Mouse (Mus musculus) liver, embryonic 15.5 days (tissue): ENCODE results near the gene Pknox2. TPM values are rescaled to one million over a fixed set of nuclear protein-coding genes. Genes with fewer than 3 reads are reported as not detected.

Source experiments
- ATAC-seq: fragments of 200-750 bp; cut with Nextera tagmentation; 2 replicates; pipeline ENCODE4 v1.8.0; 2017; ENCODE audit warnings: moderate number of reproducible peaks, mild to moderate bottlenecking, moderate library complexity; ENCODE audit not compliant: insufficient read depth
- H3K27ac ChIP-seq: fragments of 300-500 bp; sonication (generic); replicated peaks from 2 replicates; pipeline ENCODE4 v1.5.1; 2015; ENCODE audit warnings: mild to moderate bottlenecking, inconsistent platforms
- H3K27me3 ChIP-seq: fragments of 300-500 bp; sonication (generic); 2 replicates; pipeline ENCODE4 v1.6.1; 2015; ENCODE audit warnings: mild to moderate bottlenecking, inconsistent platforms
- H3K36me3 ChIP-seq: fragments of 300-500 bp; sonication (generic); replicated peaks from 2 replicates; pipeline ENCODE4 v1.6.1; 2015; ENCODE audit warnings: moderate library complexity, mild to moderate bottlenecking, inconsistent platforms
- H3K4me1 ChIP-seq: fragments of 300-500 bp; sonication (generic); replicated peaks from 2 replicates; pipeline ENCODE4 v1.6.1; 2015; ENCODE audit warnings: inconsistent platforms
- H3K4me2 ChIP-seq: fragments of 300-500 bp; sonication (generic); 2 replicates; pipeline ENCODE4 v1.6.1; 2015; ENCODE audit warnings: moderate library complexity, mild to moderate bottlenecking, inconsistent platforms
- H3K4me3 ChIP-seq: fragments of 300-500 bp; sonication (generic); replicated peaks from 2 replicates; pipeline ENCODE4 v1.5.1; 2015; ENCODE audit warnings: mild to moderate bottlenecking, inconsistent platforms
- H3K9ac ChIP-seq: fragments of 300-500 bp; sonication (generic); 2 replicates; pipeline ENCODE4 v1.6.1; 2015; ENCODE audit warnings: moderate library complexity, mild to moderate bottlenecking, inconsistent platforms
- H3K9me3 ChIP-seq: fragments of 300-500 bp; sonication (generic); replicated peaks from 2 replicates; pipeline ENCODE4 v1.6.1; 2016; ENCODE audit warnings: inconsistent platforms
- WGBS: fragments of 180-500 bp; shearing (Covaris S2); methylation state at CpG from one replicate; pipeline ENCODE4 v1.1.7; 2015; ENCODE audit warnings: mixed read lengths; ENCODE audit not compliant: insufficient replicate concordance; 5-methylcytosine and 5-hydroxymethylcytosine counted together
- polyA plus RNA-seq: library from polyadenylated mRNA; unstranded; fragments of >200 nt; fragmentation: Nextera tagmentation; extraction: Ambion mirVana; gene quantifications from 2 replicates; pipeline ENCODE4 v1.2.1, GENCODE M21; 2015

Gene Pknox2
- polyA plus RNA-seq, 1 experiment from 2014 or later, result 0.44 TPM

GRCm38 (mm10) chr9:37018154-37018553 lies 129.1 kb downstream of the Pknox2 start:
- Histone ChIP-seq H3K36me3 (no peaks in the 10 kb centered on the region), H3K4me1 (no peaks in the 10 kb centered on the region), H3K27me3 (no peaks in the 10 kb centered on the region), H3K4me3 (no peak overlapping the region), H3K27ac (no peak overlapping the region), H3K4me2 (no peak overlapping the region), H3K9me3 (no peaks in the 10 kb centered on the region), H3K9ac (no peak overlapping the region)
- WGBS, result 65% methylated on average over 1 of the region's 1 CpGs
- no peak for ATAC-seq

- 60% methylated on average over 7 of the region's 7 CpGs for WGBS
- no peak overlapping the region for H3K9ac ChIP-seq
- H3K4me3 ChIP-seq, result no peak overlapping the region
- ATAC-seq, result no peak
- no peaks in the 10 kb centered on the region for H3K36me3 ChIP-seq
- no peaks in the 10 kb centered on the region for H3K4me1 ChIP-seq
- no peaks in the 10 kb centered on the region for H3K9me3 ChIP-seq
- H3K27ac ChIP-seq, result no peak overlapping the region
- no peaks in the 10 kb centered on the region for H3K27me3 ChIP-seq
- no peak overlapping the region for H3K4me2 ChIP-seq
These were observed 130.0 kb downstream of the Pknox2 start for GRCm38 (mm10) chr9:37017169-37017568.

DNA sequence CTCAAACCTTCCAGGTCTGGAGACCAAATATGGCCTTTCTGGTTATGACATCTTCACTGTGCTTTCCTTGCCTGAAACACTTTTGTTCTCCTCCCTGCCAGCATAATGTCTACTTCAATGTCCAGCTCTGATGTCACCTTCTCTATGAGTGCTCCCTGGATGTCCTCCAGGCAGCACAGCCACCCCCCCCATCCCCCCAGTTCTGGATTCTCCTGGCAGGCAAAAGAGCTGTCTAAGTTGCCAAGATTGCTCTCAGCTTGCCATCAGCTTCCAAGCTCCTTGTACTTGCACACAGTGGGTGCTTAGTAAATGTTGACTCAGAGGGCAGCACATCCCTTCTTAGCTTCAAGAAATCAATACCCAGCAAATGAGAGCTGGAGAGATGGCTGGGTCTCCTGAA lies 131.0 kb downstream of the Pknox2 start:
- no peak overlapping the region for H3K27ac ChIP-seq
- no peaks in the 10 kb centered on the region for H3K4me1 ChIP-seq
- H3K27me3 ChIP-seq, result no peaks in the 10 kb centered on the region
- H3K4me3 ChIP-seq, result no peak overlapping the region
- no peak for ATAC-seq
- no peak overlapping the region for H3K9ac ChIP-seq
- H3K36me3 ChIP-seq, result no peaks in the 10 kb centered on the region
- no peak overlapping the region for H3K4me2 ChIP-seq
- no peaks in the 10 kb centered on the region for H3K9me3 ChIP-seq

DNA sequence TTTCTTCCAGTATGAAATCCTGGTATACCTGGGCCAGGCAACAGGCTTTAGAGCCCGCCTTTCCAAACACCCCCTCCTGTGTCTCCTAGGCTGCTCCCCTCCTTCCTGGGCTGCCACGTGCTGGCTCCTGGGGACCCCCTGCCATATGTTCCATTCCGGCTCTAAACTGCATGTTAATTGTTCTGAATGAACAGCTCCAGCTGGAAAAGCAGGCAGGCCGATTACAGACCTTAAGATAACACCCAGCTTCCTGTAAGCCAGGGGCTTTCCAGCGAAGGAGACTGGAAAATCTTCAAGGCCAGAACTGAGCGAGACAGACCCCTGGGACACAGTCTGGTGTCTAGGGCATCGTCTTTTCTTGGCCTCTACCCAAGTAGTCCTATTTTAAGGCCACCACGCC lies 133.6 kb downstream of the Pknox2 start:
- WGBS, result 31% methylated on average over 8 of the region's 8 CpGs
- no peak for ATAC-seq
- Histone ChIP-seq H3K4me1 (no peaks in the 10 kb centered on the region), H3K4me3 (no peak overlapping the region), H3K9me3 (no peaks in the 10 kb centered on the region), H3K4me2 (no peak overlapping the region), H3K27ac (no peak overlapping the region), H3K36me3 (no peaks in the 10 kb centered on the region), H3K9ac (no peak overlapping the region), H3K27me3 (no peaks in the 10 kb centered on the region)

DNA sequence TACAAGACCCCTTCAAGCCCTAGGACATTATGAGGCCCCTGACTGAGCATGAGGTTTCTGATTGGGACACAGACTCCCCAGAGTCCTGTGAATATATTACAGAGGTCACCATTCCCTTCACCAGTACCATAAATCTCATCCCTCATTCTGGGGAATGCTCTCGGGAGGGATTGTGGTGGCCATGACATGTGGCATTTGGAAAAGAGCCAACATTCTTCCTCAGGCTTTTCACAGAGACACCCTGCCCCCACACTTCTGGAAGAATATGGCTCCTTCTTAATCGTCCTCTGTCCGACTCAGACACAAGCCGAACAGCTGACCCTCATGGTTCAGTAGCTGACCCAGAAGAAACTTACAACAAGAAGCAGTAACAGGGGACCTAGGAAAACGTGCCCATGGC lies 139.1 kb downstream of the Pknox2 start:
- no peaks in the 10 kb centered on the region for H3K9me3 ChIP-seq
- no peaks in the 10 kb centered on the region for H3K27me3 ChIP-seq
- no peak overlapping the region for H3K9ac ChIP-seq
- H3K4me1 ChIP-seq, result no peaks in the 10 kb centered on the region
- no peak overlapping the region for H3K27ac ChIP-seq
- no peak overlapping the region for H3K4me3 ChIP-seq
- WGBS, result 40% methylated on average over 5 of the region's 5 CpGs
- no peaks in the 10 kb centered on the region for H3K36me3 ChIP-seq
- ATAC-seq, result no peak
- H3K4me2 ChIP-seq, result no peak overlapping the region

- ATAC-seq, result no peak
- no peak overlapping the region for H3K4me2 ChIP-seq
- no peak overlapping the region for H3K4me3 ChIP-seq
- no peak overlapping the region for H3K9ac ChIP-seq
- no peaks in the 10 kb centered on the region for H3K4me1 ChIP-seq
- no peaks in the 10 kb centered on the region for H3K9me3 ChIP-seq
- H3K36me3 ChIP-seq, result no peaks in the 10 kb centered on the region
- 26% methylated on average over 6 of the region's 6 CpGs for WGBS
- no peak overlapping the region for H3K27ac ChIP-seq
- no peaks in the 10 kb centered on the region for H3K27me3 ChIP-seq
These were observed 142.5 kb downstream of the Pknox2 start for GRCm38 (mm10) chr9:37004676-37005075.

DNA sequence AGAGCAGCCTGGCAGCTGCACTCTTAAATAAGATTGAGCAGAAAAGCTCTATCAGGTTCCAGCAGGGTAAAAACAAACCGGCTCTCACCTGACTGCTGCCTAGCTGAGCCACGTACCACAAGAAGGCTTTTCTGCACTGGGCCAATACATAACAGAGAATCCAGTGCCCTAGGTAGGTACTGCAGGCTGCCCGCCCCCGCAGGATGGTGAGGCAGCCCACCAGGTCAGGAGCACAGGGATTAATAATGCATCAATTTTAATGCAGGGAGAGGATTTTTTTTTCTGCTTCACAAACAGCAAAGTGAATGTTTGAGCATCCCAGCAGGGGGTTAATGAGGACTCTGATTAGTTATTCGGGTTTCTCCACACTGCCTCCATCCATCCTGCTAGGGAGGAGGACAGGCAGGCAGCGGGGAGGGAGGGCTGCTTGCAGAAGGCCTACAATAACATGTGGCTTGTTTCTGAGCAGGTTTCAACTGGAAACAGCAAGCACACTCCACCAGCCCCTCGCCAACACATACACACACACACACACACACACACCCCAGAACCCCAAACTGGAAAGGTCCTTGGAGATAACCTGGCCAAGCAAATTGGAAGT lies 145.2 kb downstream of the Pknox2 start:
- Histone ChIP-seq H3K9ac (no peak overlapping the region), H3K4me1 (no peaks in the 10 kb centered on the region), H3K36me3 (no peaks in the 10 kb centered on the region), H3K27me3 (no peaks in the 10 kb centered on the region), H3K4me2 (no peak overlapping the region), H3K27ac (no peak overlapping the region), H3K9me3 (no peaks in the 10 kb centered on the region), H3K4me3 (no peak overlapping the region)
- no peak for ATAC-seq
- 34% methylated on average over 7 of the region's 7 CpGs for WGBS

GRCm38 (mm10) chr9:36999393-36999792 lies 147.8 kb downstream of the Pknox2 start:
- Histone ChIP-seq H3K27ac (no peak overlapping the region), H3K4me1 (no peaks in the 10 kb centered on the region), H3K9me3 (no peaks in the 10 kb centered on the region), H3K4me3 (no peak overlapping the region), H3K9ac (no peak overlapping the region), H3K4me2 (no peak overlapping the region), H3K36me3 (no peaks in the 10 kb centered on the region), H3K27me3 (no peaks in the 10 kb centered on the region)
- WGBS, result 76% methylated on average over 3 of the region's 3 CpGs
- ATAC-seq, result no peak

GRCm38 (mm10) chr9:36990626-36991368 lies 156.4 kb downstream of the Pknox2 start:
- Histone ChIP-seq H3K4me1 (no peaks in the 10 kb centered on the region), H3K4me2 (no peak overlapping the region), H3K27me3 (no peaks in the 10 kb centered on the region), H3K27ac (no peak overlapping the region), H3K36me3 (no peaks in the 10 kb centered on the region), H3K4me3 (no peak overlapping the region), H3K9me3 (no peaks in the 10 kb centered on the region), H3K9ac (no peak overlapping the region)
- ATAC-seq, result no peak
- WGBS, result 52% methylated on average over 13 of the region's 13 CpGs

GRCm38 (mm10) chr9:36989991-36990390 lies 157.2 kb downstream of the Pknox2 start:
- H3K4me2 ChIP-seq, result no peak overlapping the region
- no peak overlapping the region for H3K9ac ChIP-seq
- H3K27ac ChIP-seq, result no peak overlapping the region
- 62% methylated on average over 3 of the region's 3 CpGs for WGBS
- no peaks in the 10 kb centered on the region for H3K27me3 ChIP-seq
- no peaks in the 10 kb centered on the region for H3K4me1 ChIP-seq
- no peak for ATAC-seq
- no peaks in the 10 kb centered on the region for H3K9me3 ChIP-seq
- no peaks in the 10 kb centered on the region for H3K36me3 ChIP-seq
- no peak overlapping the region for H3K4me3 ChIP-seq

GRCm38 (mm10) chr9:36985233-36985632 lies 162.0 kb downstream of the Pknox2 start:
- H3K4me2 ChIP-seq, result no peak overlapping the region
- no peaks in the 10 kb centered on the region for H3K27me3 ChIP-seq
- no peaks in the 10 kb centered on the region for H3K9me3 ChIP-seq
- no peaks in the 10 kb centered on the region for H3K36me3 ChIP-seq
- WGBS, result 63% methylated on average over 9 of the region's 9 CpGs
- no peak overlapping the region for H3K27ac ChIP-seq
- H3K9ac ChIP-seq, result no peak overlapping the region
- H3K4me1 ChIP-seq, result no peaks in the 10 kb centered on the region
- no peak overlapping the region for H3K4me3 ChIP-seq
- no peak for ATAC-seq
